Mouse (Mus musculus) kidney, adult 2 months (tissue): ENCODE results near the gene Pias3.

Experiments
- CTCF ChIP-seq: fragments of 200-500 bp; conservative IDR thresholded peaks from 2 replicates; pipeline ENCODE4 v1.5.1; 2011; ENCODE audit warnings: low read depth, mild to moderate bottlenecking, control low read depth, low read length, moderate library complexity, mixed read lengths; ENCODE audit not compliant: insufficient read depth, insufficient read length
- POLR2A ChIP-seq: fragments of 200-500 bp; IDR thresholded peaks from one replicate; pipeline ENCODE4 v1.6.1; 2011; ENCODE audit warnings: low read depth, low read length, control low read depth

GRCm38 (mm10) chr3:96668424-96669067 lies 27.6 kb upstream of the Pias3 start:
- TF ChIP-seq CTCF: no peak
- no peak for TF ChIP-seq POLR2A
